Mouse (Mus musculus): ENCODE results near the gene Timm13. TPM values are rescaled to one million over a fixed set of nuclear protein-coding genes. Genes with fewer than 3 reads are reported as not detected.

The Timm13 gene
- polyA plus RNA-seq, 1 experiment from 2014 or later: 309 TPM

DNA sequence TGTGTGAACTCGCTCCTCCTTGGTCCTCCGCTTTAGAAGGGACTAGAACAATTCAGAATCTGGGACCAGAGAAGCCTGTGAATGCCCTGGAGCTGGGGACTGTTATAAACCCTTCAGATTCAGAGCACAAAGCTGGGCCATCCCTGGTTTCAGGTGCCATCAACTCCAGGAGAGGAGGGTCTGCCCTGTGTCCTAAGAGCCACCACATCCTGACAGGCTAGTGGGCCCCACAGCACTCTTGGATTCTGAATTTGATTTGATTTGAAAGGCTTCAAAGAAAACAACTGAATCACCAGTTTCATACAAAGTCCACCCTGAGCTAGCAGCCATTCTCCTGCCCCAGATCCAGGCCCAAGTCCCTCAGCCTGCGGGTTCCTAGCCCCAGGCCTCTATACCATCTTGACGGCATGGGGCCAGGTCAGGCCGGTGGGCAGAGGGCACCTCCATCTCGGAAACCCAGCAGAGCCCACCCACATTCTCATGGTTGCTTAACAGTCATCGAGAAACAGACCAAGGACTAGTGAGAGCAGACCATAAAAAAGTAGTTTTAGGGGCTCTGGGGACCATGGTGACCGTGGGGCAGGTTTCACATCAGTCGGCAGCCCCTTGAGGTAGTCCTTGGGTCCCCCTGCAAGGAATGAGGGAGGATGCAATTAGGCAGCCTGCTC is 1.6 kb upstream of the Timm13 start:
- WGBS: 90% methylated on average over 9 of the region's 9 CpGs

DNA sequence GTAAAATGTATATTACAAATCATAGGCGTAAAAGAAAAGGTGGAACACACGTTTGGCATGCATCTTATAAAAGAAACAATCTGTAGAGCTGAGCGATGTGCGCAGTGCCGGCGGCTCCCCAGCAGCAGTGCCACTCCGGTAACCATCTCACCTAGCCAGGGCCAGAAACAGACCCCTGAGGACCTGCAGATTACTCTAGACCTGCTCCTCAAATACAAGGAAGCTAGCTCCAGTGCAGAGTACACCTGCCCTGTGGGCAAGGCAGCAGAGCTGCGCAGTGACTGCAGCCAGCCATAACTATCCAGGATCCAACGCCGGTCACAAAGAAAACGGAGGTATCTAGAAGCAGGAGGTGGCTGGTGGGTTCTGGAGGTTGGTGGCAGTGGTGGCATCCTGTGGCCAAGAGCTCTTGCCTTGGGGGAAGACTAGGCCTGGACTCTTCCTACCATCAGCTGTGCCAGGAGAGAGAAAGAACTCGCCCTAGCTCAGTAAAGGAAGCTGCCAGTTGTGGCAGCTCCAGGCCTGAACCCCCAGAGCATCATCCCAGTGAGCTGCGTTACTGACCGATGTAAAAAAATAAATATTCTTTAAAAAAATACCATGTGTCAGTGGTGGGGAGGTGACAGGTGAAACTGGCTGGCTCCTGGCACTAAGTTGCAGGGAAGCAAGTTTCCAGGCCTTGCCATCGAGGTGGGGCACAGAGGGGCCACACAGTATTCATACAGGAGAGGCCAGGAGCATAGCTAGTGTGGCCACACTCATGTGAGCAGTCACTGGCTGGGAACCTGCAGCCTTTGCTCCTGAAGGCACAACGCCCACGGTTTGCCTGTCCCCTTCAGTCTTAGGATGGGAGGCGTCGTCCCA is 872 bp upstream of the Timm13 start:
- 82% methylated on average over 19 of the region's 19 CpGs for WGBS
- H3K9ac ChIP-seq (ENCODE audit: low read length): peak overlapping the region; percentile 53
- H3K36me3 ChIP-seq (ENCODE audit: control insufficient read depth, insufficient read depth, low read length): peaks cover 2% of the 10 kb centered on the region
- no peaks in the 10 kb centered on the region for H3K27me3 ChIP-seq (ENCODE audit: control insufficient read depth, insufficient read depth, low read length)
- H3K4me1 ChIP-seq (ENCODE audit: control insufficient read depth, insufficient read depth, low read length): peaks cover 17% of the 10 kb centered on the region
- H3K9me3 ChIP-seq (replicated peaks; ENCODE audit: control insufficient read depth, low read length): no peaks in the 10 kb centered on the region
- ATAC-seq (ENCODE audit: insufficient read depth, low FRiP score): no peak
- H3K4me2 ChIP-seq (ENCODE audit: low read depth, low read length): peak overlapping the region; percentile 47
- H3K27ac ChIP-seq (ENCODE audit: low read length): peak overlapping the region; percentile 43
- 0 out of 2 replicates have a peak overlapping the region, but pooled peaks have one; percentile 17 for H3K4me3 ChIP-seq (replicated peaks; ENCODE audit: low read length)

More for the DNA sequence above, 1.6 kb upstream of the Timm13 start:
- peaks cover 2% of the 10 kb centered on the region for H3K36me3 ChIP-seq (ENCODE audit: control insufficient read depth, insufficient read depth, low read length)
- H3K4me3 ChIP-seq (replicated peaks; ENCODE audit: low read length): no peak overlapping the region
- H3K27ac ChIP-seq (ENCODE audit: low read length): no peak overlapping the region
- H3K4me1 ChIP-seq (ENCODE audit: control insufficient read depth, insufficient read depth, low read length): peaks cover 17% of the 10 kb centered on the region
- no peak overlapping the region for H3K4me2 ChIP-seq (ENCODE audit: low read depth, low read length)
- ATAC-seq (ENCODE audit: insufficient read depth, low FRiP score): no peak
- no peaks in the 10 kb centered on the region for H3K9me3 ChIP-seq (replicated peaks; ENCODE audit: control insufficient read depth, low read length)
- H3K27me3 ChIP-seq (ENCODE audit: control insufficient read depth, insufficient read depth, low read length): no peaks in the 10 kb centered on the region
- H3K9ac ChIP-seq (ENCODE audit: low read length): no peak overlapping the region; the same call in 1 of the 2 replicates

DNA sequence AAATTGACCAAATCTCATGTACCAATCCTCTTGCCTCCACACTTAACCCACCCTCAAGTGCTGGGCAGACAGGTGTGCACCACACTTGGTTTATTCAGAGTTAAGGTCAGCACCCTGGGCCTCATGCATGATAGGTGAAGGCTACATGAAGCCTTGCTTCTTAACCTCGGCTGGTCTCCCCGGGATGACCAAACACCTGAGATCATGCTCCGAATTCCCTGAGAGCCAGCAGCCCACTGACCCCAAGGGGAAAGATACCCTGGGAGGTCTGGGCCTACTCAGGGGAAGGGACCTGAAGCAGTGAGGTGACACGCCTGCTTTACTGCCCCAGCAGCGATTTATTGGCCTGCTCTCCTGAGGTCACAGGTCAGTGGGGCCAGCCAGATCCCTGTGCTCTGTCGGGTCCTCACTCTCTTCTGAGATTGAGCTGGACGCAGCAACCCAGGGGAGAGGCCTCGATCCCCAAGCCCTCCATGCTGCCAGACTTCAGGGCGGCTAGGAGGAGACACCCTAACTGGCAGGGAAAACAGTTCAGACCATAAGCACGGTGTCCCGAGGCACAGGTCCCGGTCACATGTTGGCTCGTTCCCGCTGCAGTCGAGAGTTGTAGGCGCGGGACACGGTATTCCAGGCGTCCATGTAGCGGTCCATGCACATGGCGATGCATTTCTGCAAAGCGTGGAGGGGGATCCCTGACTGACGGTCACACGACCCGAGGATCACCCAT is 1.0 kb downstream of the Timm13 start:
- no peaks in the 10 kb centered on the region for H3K9me3 ChIP-seq (replicated peaks; ENCODE audit: control insufficient read depth, low read length)
- peak overlapping the region; percentile 92 for H3K4me2 ChIP-seq (ENCODE audit: low read depth, low read length)
- no peak for ATAC-seq (ENCODE audit: insufficient read depth, low FRiP score)
- H3K4me1 ChIP-seq (ENCODE audit: control insufficient read depth, insufficient read depth, low read length): peaks cover 17% of the 10 kb centered on the region
- H3K27ac ChIP-seq (ENCODE audit: low read length): peak overlapping the region; percentile 53
- peak overlapping the region; percentile 88 for H3K9ac ChIP-seq (ENCODE audit: low read length)
- 13% methylated on average over 25 of the region's 25 CpGs for WGBS
- no peaks in the 10 kb centered on the region for H3K27me3 ChIP-seq (ENCODE audit: control insufficient read depth, insufficient read depth, low read length)
- peak overlapping the region; percentile 80 for H3K4me3 ChIP-seq (replicated peaks; ENCODE audit: low read length)
- H3K36me3 ChIP-seq (ENCODE audit: control insufficient read depth, insufficient read depth, low read length): peaks cover 2% of the 10 kb centered on the region

DNA sequence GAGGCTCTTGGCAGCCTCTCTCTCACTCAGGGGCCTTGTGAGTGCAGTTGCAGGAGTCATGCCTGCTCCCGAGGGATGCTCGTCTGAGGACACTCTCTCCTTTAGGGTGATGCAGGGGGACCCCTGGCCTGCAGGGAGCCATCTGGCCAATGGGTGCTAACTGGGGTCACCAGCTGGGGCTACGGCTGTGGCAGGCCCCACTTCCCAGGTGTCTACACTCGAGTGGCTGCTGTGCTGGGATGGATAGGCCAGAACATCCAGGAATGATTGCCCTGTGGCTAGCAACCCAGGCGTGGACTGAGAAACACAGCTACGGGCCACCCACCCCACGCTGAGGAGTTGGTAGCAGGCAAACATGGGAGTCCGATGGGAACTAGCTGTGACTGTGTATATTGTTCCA is 1.7 kb downstream of the Timm13 start:
- Histone ChIP-seq H3K27me3 (ENCODE audit: control insufficient read depth, insufficient read depth, low read length) (no peaks in the 10 kb centered on the region), H3K4me3 (replicated peaks; ENCODE audit: low read length) (0 out of 2 replicates have a peak overlapping the region, but pooled peaks have one; percentile 80), H3K9me3 (replicated peaks; ENCODE audit: control insufficient read depth, low read length) (no peaks in the 10 kb centered on the region), H3K36me3 (ENCODE audit: control insufficient read depth, insufficient read depth, low read length) (peaks cover 2% of the 10 kb centered on the region; the same call in 1 of the 2 replicates), H3K4me1 (ENCODE audit: control insufficient read depth, insufficient read depth, low read length) (peaks cover 17% of the 10 kb centered on the region), H3K27ac (ENCODE audit: low read length) (no peak overlapping the region), H3K9ac (ENCODE audit: low read length) (no peak overlapping the region), H3K4me2 (ENCODE audit: low read depth, low read length) (no peak overlapping the region; the same call in 1 of the 2 replicates)
- ATAC-seq (ENCODE audit: insufficient read depth, low FRiP score): no peak
- 85% methylated on average over 8 of the region's 8 CpGs for WGBS

DNA sequence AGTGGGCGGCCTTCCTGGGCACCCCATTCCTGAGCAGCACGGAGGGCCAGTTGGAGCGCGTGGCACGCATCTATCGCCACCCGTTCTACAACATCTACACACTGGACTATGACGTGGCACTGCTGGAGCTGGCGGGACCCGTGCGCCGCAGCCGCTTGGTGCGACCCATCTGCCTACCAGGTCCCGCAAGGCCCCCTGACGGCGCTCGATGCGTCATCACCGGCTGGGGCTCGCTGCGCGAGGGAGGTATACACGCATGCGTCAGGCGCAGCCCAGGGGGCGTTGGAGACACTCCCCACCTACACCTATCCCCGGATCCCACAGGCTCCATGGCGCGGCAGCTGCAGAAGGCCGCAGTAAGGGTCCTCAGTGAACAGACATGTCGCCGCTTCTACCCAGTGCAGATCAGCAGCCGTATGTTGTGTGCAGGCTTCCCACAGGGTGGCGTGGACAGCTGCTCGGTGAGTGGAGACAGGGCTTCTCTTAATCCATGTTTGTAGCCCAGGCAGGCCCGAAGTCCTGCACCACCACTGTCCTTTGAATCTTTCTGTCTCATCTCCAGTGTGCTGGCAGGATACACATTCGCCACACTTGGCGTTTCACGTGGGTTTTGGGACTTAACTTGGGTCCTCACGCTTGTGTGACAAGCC is 2.8 kb downstream of the Timm13 start:
- 30% methylated on average over 41 of the region's 41 CpGs for WGBS
- Histone ChIP-seq H3K4me1 (ENCODE audit: control insufficient read depth, insufficient read depth, low read length) (peaks cover 17% of the 10 kb centered on the region), H3K9ac (ENCODE audit: low read length) (peak overlapping the region; percentile 60), H3K27ac (ENCODE audit: low read length) (no peak overlapping the region), H3K36me3 (ENCODE audit: control insufficient read depth, insufficient read depth, low read length) (no peaks in the 10 kb centered on the region), H3K27me3 (ENCODE audit: control insufficient read depth, insufficient read depth, low read length) (no peaks in the 10 kb centered on the region), H3K4me2 (ENCODE audit: low read depth, low read length) (peak overlapping the region; percentile 32), H3K9me3 (replicated peaks; ENCODE audit: control insufficient read depth, low read length) (no peaks in the 10 kb centered on the region), H3K4me3 (replicated peaks; ENCODE audit: low read length) (0 out of 2 replicates have a peak overlapping the region, but pooled peaks have one; percentile 6)
- no peak for ATAC-seq (ENCODE audit: insufficient read depth, low FRiP score)

DNA sequence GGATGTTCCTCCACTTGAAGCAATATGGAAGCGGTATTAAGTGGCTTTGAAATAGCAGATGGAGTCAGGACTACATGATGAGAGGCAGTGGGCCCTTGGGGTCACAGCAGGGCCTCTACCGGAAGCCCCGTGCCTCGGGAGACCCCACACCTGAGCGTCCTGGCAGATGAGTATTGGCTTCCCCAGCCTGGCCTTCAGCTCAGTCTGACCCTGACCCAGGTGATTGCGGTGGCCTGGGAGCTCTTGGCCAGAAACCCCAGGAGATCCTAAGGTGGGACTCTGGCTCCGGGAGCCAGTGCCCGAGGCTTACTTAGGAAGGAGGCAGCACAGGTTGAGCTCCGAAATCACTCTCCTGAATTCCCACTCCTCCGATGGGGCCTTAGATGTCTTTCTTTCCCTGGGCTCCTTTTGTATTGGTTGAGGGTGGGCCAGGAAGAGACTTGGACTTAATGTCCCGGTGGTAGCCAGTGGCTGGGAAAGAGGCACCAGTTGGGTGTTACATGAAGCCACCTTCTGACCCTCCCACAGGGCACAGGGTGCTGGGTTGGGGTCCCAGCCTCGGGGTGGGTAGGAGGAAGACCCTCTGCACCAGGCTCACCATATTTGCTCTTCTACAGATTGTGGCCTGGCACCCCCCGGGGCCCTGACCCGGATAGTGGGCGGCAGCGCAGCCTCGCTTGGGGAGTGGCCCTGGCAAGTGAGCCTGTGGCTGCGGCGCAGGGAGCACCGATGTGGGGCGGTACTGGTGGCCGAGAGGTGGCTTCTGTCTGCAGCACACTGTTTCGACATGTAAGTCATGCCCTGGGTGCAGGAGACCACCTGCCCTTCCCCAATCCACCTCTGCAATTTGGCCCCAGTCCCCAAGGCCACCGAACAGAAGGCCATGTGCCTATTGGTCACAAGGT is 3.9 kb downstream of the Timm13 start:
- WGBS: 68% methylated on average over 24 of the region's 24 CpGs
- H3K4me3 ChIP-seq (replicated peaks; ENCODE audit: low read length): no peak overlapping the region
- no peak for ATAC-seq (ENCODE audit: insufficient read depth, low FRiP score)
- no peak overlapping the region for H3K9ac ChIP-seq (ENCODE audit: low read length)
- H3K4me2 ChIP-seq (ENCODE audit: low read depth, low read length): no peak overlapping the region
- no peaks in the 10 kb centered on the region for H3K27me3 ChIP-seq (ENCODE audit: control insufficient read depth, insufficient read depth, low read length)
- H3K27ac ChIP-seq (ENCODE audit: low read length): no peak overlapping the region
- no peaks in the 10 kb centered on the region for H3K36me3 ChIP-seq (ENCODE audit: control insufficient read depth, insufficient read depth, low read length)
- no peaks in the 10 kb centered on the region for H3K9me3 ChIP-seq (replicated peaks; ENCODE audit: control insufficient read depth, low read length)
- peaks cover 17% of the 10 kb centered on the region for H3K4me1 ChIP-seq (ENCODE audit: control insufficient read depth, insufficient read depth, low read length)

DNA sequence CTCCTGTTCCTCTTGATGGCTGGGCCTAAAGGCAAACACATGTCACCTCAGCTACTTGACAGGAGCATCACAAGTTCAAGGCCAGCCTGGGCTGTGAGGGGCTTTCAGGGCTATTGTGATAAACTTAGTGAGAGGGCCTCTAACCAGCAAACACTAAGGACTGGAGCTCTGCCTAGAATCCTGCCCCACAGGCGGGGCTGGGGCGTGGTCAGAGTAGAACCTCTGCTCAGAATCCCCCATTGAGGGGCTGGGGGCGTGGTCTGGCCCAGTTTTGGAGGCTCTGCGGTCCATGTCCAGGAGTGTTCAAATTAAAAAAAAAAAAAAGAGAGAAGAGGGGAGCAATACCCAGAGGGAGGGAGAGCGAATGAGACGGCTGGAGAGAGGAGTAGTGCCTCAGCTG is 5.1 kb downstream of the Timm13 start:
- H3K4me3 ChIP-seq (replicated peaks; ENCODE audit: low read length): no peak overlapping the region
- H3K4me2 ChIP-seq (ENCODE audit: low read depth, low read length): no peak overlapping the region
- no peaks in the 10 kb centered on the region for H3K36me3 ChIP-seq (ENCODE audit: control insufficient read depth, insufficient read depth, low read length)
- WGBS: 83% methylated on average over 6 of the region's 6 CpGs
- H3K9me3 ChIP-seq (replicated peaks; ENCODE audit: control insufficient read depth, low read length): no peaks in the 10 kb centered on the region
- H3K9ac ChIP-seq (ENCODE audit: low read length): no peak overlapping the region
- peaks cover 12% of the 10 kb centered on the region for H3K4me1 ChIP-seq (ENCODE audit: control insufficient read depth, insufficient read depth, low read length)
- no peak overlapping the region for H3K27ac ChIP-seq (ENCODE audit: low read length)
- no peak for ATAC-seq (ENCODE audit: insufficient read depth, low FRiP score)
- H3K27me3 ChIP-seq (ENCODE audit: control insufficient read depth, insufficient read depth, low read length): no peaks in the 10 kb centered on the region

DNA sequence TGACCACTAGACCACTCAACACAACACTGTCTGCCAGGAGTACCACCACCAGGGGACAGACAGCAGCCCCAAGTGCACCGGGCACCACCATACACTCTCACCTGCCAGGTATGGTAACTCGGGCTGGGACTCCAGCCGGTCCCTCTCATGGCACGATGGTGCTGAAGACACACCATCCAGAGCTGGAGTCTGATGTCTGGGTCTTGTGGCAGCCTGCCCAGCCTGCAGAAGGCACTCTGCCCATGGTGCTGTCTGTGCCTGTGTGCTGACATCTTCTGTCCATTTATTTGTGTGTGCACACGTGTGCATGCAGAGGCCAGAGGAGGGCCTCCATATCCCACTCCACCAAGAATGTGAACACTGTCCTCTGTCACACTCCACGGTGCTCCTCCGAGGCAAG is 5.7 kb downstream of the Timm13 start:
- H3K4me1 ChIP-seq (ENCODE audit: control insufficient read depth, insufficient read depth, low read length): peaks cover 12% of the 10 kb centered on the region
- H3K9ac ChIP-seq (ENCODE audit: low read length): no peak overlapping the region
- H3K27ac ChIP-seq (ENCODE audit: low read length): no peak overlapping the region
- no peak overlapping the region for H3K4me2 ChIP-seq (ENCODE audit: low read depth, low read length)
- WGBS: 88% methylated on average over 7 of the region's 7 CpGs
- H3K36me3 ChIP-seq (ENCODE audit: control insufficient read depth, insufficient read depth, low read length): no peaks in the 10 kb centered on the region
- ATAC-seq (ENCODE audit: insufficient read depth, low FRiP score): no peak
- no peaks in the 10 kb centered on the region for H3K9me3 ChIP-seq (replicated peaks; ENCODE audit: control insufficient read depth, low read length)
- no peak overlapping the region for H3K4me3 ChIP-seq (replicated peaks; ENCODE audit: low read length)
- H3K27me3 ChIP-seq (ENCODE audit: control insufficient read depth, insufficient read depth, low read length): no peaks in the 10 kb centered on the region

Measured in stomach, embryonic 16.5 days (tissue).